Mouse (Mus musculus): ENCODE results near the gene Pklr.
A peak's percentile ranks its signal among the peaks of the same experiment; 100 is the strongest.

The Pklr gene

GRCm38 (mm10) chr3:89135958-89136357 is at the start of gene Pklr:
TSS of gene Pklr (plus strand) at chr3:89136142.
- no peak for DNase-seq (ENCODE audit: low read depth, low spot score)

DNA sequence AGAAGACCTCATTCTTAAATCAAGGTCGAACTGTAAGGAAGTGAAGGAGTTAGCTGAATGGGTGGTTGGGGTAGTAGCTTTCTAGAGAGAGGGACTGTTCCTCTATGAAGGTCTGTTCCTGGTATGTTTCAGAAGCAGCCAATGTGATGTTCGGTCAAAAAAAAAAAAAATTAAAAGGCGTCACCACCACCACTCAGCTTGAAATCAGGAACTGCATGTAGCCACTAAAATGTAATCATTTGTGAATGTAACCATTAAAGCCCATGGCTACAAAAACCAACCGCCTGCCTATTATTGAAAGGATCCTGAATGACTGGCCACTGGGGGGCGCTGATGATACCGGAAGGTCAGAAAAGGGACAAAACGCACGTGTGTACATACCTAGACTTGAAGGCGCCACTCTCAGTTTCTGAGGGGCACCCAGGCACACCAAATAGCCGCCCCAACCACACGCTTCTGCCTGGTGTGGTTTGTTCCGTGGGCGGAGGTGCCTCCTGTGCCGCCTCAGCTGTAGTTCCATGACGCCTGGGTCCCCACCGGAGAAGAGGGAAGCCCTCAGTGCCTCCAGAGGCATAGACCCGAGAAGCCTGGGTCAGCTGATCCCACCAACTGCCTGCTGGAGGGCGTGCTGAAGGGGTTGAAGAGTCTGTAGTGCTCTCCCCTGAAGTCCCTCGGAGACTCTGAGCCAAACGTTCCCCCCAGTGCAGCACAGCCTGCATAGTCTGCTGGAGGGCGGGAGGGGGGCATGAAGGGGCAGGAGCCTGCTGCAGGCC is 48.4 kb upstream of the Pklr start:
- DNase-seq (ENCODE audit: low read depth, low spot score): peak; percentile 86

DNA sequence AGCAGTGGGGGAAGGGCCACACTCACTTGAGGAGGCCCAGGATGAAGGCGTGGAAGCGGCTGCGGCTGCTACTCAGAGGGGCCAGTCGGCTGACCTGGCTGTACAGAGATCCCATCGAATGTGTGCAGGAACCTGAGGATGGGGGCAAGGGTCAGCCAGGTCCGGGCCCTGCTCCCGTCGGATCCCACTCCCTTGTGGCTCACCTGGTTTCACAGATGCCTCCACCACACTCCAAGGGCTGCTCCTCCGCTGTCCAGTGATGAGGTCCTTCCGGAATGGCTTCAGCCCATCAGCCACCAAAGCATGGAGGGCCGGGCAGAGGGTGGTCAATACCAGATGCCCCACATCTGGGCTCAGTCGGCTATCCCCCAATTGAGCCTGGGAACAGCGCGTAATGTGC is 47.0 kb upstream of the Pklr start:
- peak; percentile 14 for DNase-seq (ENCODE audit: low read depth, low spot score)

DNA sequence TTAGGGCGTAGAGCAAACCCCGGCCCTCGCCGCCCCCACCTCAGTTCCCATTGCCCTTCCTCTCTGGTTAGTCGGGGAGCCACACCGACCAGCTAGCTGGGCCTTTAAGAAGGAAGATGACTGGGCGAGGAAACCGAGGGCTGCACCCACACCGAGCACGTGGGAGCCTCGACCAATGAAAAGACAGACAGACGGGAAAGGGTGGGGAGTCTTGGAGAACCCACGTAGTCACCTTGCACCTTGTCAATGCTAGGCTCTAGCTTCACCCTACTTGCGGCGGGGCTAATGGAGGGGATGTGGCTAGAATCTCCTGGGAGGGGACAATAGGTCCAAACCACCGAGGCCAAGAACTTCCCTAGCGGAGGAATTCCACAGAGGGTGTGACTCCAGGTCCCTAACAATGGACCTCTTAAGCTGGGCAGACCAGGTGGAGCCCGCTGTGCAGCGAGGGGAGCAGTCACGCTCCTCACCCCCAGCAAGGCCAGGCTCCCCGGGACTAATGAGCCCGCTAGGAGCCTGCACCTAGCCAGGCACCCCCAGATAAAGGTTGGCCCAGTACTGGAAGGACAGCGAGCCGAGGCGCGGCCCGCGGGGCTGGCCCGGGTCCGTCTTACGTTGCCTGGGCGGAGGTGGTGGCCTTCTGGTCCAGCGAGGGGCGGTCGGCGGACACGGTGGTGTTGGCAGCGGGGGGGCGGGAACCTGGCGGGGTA is 45.9 kb upstream of the Pklr start:
- DNase-seq (ENCODE audit: low read depth, low spot score): peak; percentile 93

GRCm38 (mm10) chr3:89090694-89091655 is 45.0 kb upstream of the Pklr start:
- DNase-seq (ENCODE audit: low read depth, low spot score): peak; percentile 86

GRCm38 (mm10) chr3:89091811-89092508 is 44.0 kb upstream of the Pklr start:
- DNase-seq (ENCODE audit: low read depth, low spot score): no peak

DNA sequence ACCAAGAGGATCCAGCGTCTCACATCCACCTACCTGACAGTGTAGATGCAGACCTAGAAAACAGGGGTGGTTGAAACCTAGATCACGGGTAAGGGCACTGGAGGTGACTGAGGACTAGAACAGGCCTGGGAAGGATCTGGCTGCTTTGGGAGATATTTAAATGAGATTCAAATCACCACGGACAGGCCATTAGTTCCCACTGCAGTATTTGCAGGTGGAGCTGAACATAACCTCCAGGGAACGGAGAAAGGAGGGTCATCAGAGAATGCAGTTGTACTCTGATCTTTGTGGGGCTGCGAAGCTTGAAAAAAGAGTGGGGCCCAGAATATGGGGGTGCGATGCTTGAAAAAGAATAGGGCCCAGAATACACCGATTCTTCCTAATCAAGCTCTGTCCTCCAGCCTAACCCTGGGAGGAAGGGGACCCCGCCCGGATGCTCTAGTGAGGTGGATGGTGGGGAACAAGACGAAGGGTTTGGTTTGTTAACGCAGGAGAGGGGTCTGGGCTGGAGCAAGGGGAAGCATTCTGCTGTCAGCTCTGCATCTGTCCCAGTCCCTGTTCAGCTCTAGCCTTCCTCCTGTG is 43.3 kb upstream of the Pklr start:
- no peak for DNase-seq (ENCODE audit: low read depth, low spot score)

- peak; percentile 74 for DNase-seq (ENCODE audit: low read depth, low spot score)
Measured at GRCm38 (mm10) chr3:89093175-89093574, 42.8 kb upstream of the Pklr start, which contains the start of gene Rusc1. TSS of gene Rusc1 (minus strand) at chr3:89093311.

DNA sequence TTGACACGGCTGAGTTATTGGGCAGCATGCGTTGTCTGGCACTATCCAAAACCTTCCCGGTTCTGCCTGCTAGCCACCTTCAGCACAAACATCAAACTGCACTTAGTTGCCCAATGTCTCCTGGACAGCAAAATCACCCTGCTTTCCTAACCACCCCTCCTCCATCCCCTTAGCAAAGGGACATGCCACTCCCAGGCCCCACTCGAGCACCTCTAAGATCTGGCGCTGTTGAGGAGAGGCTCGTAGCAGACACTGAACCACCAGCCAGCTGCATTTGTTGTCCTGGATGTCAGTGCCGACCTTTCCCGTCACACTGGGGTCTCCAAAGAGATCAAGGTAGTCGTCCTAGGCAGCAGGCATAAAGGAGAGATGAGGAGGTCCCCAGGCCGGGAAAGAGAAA is 41.9 kb upstream of the Pklr start:
- no peak for DNase-seq (ENCODE audit: low read depth, low spot score)

DNA sequence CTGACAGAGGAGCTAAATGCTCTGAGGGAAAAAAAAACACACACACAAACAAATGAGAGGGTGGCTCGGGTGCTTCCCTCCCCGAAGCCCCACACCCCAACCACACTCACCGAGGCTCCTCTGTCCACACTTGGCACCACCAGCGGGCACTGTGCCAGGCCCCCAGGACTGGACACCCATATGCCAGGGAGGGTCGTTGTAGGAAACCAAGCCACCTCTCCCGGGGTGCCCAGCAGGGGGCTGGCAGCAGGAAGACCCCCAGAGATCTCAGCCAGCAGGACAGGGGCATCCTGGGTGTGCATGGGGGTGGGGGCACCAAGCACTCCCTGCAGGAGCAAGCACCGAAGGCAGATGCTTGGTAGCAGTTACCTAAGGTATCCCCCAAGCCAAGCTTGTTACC is 35.1 kb upstream of the Pklr start, which contains the start of gene Gm43738:
Gene Gm43738 (minus strand): TSS at position 289 of the 400 bp plus-strand sequence.
- DNase-seq (ENCODE audit: low read depth, low spot score): peak; percentile 18

DNA sequence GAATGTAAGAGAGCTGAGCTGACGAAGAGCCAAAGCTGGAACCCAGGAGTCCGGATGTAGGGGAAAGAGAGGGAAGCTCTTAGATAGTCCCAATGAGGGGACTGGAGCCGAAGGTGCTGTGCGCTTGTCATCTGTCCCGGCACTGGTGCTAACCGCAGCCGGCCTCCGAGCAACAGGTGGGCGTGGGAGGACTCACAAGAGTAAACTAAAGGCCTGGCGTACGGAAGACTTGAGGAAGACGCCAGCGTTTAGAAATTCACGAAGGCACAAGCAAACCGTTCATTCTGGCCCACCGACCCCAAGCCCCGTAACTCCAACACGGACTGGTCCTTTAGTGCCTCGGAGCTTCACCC is 34.5 kb upstream of the Pklr start:
- DNase-seq (ENCODE audit: low read depth, low spot score): no peak

GRCm38 (mm10) chr3:89101812-89102494 is 34.0 kb upstream of the Pklr start, which contains the start of gene Fdps:
TSS of gene Fdps (minus strand) at chr3:89101959.
- DNase-seq (ENCODE audit: low read depth, low spot score): peak; percentile 98

GRCm38 (mm10) chr3:89102495-89103290 is 33.2 kb upstream of the Pklr start:
- no peak for DNase-seq (ENCODE audit: low read depth, low spot score)

DNA sequence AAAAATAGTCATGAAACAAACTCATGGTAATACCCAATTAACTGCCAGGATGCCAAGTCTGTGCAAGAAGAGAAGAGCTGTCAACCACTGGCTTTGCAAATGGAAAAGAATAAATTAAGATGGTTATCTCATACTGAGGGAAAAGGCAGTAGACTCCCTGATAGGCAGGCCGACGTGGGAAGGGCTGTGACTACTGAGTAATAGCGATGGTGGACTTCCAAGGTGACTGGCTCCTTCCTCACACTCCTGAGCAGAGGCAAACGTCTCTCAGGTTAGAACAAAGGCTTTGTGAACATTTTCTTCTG is 32.7 kb upstream of the Pklr start:
- no peak for DNase-seq (ENCODE audit: low read depth, low spot score)

GRCm38 (mm10) chr3:89106881-89107280 is 29.1 kb upstream of the Pklr start:
- no peak for DNase-seq (ENCODE audit: low read depth, low spot score)

- DNase-seq (ENCODE audit: low read depth, low spot score): no peak
Measured at GRCm38 (mm10) chr3:89107545-89107944, 28.4 kb upstream of the Pklr start.

DNA sequence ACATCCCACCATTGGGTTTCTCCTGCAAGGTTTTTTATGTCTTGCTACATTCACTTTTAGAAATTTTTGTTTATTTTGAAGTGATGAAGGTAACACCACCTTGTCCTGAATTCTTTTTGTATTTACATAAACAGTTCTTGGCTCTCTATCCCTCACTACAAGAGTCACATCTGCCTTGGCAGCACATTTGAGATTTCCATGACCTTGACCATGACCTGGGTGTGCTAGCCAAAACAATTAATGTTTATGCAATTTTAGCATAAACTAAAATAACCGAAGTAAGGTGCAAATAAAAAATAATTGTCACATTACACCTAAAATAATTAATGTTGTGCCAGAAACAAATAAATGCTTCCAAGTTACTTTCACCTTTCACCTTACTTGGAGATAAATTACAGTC is 27.8 kb upstream of the Pklr start:
- DNase-seq (ENCODE audit: low read depth, low spot score): no peak

DNA sequence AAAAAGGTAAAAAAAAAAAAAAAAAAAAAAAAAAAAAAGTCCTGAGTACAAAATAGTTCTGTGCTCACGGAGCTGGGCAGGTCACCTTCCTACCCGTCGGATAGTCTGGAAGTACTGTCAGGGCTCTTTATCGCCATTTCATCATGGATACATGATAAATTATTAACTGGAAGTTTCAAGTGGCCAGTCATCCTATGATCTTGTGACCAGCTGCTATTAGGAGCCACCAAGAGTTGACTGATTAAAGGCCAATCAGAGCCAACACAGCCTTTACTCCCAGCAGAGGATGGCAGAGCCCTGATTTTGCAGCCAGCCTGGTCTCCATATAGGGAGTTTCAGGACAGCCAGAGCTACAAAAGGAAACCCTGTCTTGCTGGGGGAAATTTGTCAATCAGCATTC is 22.9 kb upstream of the Pklr start:
- no peak for DNase-seq (ENCODE audit: low read depth, low spot score)

GRCm38 (mm10) chr3:89115522-89115921 is 20.4 kb upstream of the Pklr start:
- peak; percentile 63 for DNase-seq (ENCODE audit: low read depth, low spot score)

DNA sequence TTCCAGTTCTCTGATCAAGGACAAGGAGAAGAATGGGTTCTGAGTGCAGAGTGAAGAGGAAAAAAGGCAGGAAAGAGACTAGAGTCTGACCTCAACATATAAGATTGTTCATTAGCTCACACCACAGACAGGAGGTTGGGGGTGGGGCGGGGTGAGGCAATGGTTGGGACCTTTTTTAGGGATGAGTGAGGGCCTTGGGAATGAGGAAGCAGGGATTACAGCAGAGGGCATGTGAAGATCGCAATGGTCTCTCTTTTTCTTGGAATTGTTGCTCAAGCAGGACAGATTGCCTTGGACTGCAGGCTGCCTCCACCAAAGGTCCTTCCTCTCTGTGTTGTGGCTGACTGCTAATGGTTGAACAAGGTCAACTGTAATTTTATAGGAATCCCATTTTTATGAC is 12.6 kb upstream of the Pklr start:
- no peak for DNase-seq (ENCODE audit: low read depth, low spot score)

Data from CD4-positive helper T cell, adult 2 months (primary cell).